Mouse (Mus musculus): ENCODE results near the gene Atpaf2. TPM values are rescaled to one million over a fixed set of nuclear protein-coding genes. Genes with fewer than 3 reads are reported as not detected.

The Atpaf2 gene
- polyA plus RNA-seq, 1 experiment from 2014 or later: 46.4 TPM

DNA sequence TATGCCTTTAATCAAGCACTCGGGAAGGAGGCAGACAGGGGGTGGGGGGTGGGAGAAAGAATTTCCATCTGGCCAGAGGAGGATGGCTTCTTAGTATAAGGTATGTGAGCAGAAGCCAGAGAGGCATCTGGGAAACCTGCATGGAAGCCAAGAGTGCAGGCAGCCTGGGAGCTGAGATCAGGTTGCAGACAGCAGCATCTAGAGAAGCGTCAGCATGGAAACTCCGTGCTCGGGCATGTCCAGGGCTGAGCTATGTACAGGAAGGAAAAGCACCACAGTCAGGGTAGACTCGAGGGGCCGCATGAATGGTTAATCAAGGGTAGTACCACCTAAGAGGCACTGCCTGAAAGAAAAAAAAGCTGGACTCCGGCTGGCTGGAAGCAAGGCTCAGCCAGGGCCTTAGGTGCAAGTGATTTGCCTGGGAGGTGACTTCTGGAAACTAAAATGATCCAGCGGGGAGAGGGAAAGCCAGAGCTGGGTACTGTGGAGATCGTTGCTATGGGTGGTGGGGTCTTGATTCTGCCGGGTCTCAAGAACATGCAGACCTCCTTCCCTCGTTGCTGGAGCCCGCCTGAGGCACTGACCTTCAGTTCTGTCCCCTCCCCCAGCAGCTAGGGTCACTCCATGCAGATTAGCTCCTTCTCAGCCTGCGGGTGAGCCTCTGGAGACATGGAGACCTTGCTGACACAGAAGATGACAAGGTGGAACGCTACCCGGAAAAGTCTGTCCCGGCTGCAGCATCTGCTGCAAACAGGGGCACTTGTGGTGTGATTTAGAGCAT, 51.8 kb downstream of the Atpaf2 start:
- no peak overlapping the region for H3K4me3 ChIP-seq
- H3K4me2 ChIP-seq: no peak overlapping the region
- H3K36me3 ChIP-seq: no peaks in the 10 kb centered on the region
- H3K4me1 ChIP-seq (replicated peaks): peaks cover 11% of the 10 kb centered on the region
- H3K27ac ChIP-seq: peak overlapping the region; percentile 64
- 18% methylated on average over 16 of the region's 16 CpGs for WGBS
- no peaks in the 10 kb centered on the region for H3K9me3 ChIP-seq (replicated peaks)
- peak; percentile 54; the same call in 1 of the 2 replicates for ATAC-seq (replicated peaks; ENCODE audit: insufficient number of reproducible peaks, insufficient read depth, low FRiP score, low read depth)
- no peaks in the 10 kb centered on the region; the same call in 1 of the 2 replicates for H3K27me3 ChIP-seq
- peak overlapping the region; percentile 0; the same call in 1 of the 2 replicates for H3K9ac ChIP-seq

DNA sequence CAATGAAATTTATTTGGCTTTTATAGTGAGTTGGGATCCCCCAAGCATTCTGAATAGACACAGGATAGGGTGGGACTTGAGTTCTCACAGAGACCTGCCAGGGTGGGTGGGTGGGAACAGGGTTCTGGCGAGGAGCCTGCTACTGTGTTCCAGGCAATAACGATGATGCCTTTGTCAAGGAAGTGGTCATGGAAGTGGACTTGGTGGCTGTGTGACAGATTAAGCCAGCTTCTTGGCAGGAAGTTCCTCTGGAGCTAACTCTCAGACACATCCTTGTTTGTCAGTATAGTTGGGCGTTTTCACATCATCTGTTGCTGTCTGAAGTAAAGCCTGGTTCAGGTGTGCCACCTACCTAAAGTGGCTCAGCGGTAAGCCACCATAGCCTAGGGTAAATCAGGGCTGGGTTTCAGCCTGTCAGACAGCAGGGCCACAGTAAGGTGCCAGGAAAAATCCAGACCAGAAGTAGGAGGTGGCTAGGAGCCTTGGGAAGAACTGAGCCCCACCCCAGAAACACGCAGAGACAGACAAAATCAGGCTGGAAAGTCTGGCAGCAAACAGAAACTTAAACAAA, 57.5 kb downstream of the Atpaf2 start:
- Histone ChIP-seq H3K4me1 (replicated peaks) (peaks cover 8% of the 10 kb centered on the region), H3K9ac (no peak overlapping the region), H3K36me3 (no peaks in the 10 kb centered on the region), H3K4me2 (no peak overlapping the region), H3K27ac (peak overlapping the region; percentile 32; the same call in 1 of the 2 replicates), H3K9me3 (replicated peaks) (no peaks in the 10 kb centered on the region), H3K4me3 (no peak overlapping the region), H3K27me3 (no peaks in the 10 kb centered on the region)
- WGBS: 61% methylated on average over 5 of the region's 5 CpGs
- ATAC-seq (replicated peaks; ENCODE audit: insufficient number of reproducible peaks, insufficient read depth, low FRiP score, low read depth): no peak

DNA sequence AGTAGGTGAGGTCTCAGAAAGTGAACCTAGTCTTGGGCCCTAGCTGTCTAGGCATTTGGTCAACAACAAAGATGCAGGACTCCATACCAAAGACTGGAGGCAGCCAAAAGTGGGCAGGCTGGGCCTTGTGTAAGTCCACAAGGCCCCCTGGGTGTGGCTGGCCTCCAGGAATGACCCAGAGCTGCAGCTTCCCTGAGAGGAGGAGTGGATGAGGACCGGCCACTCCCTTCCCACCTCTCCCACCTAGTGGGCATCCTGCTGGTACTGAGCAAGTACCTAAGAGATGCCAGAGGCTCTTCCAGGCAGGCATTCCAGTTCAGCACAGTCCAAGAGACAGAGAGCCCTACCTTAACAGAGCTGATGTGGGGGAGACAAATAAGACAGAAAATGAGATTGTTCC, 58.3 kb downstream of the Atpaf2 start:
- H3K27me3 ChIP-seq: no peaks in the 10 kb centered on the region
- no peak overlapping the region for H3K4me3 ChIP-seq
- H3K9ac ChIP-seq: no peak overlapping the region
- ATAC-seq (replicated peaks; ENCODE audit: insufficient number of reproducible peaks, insufficient read depth, low FRiP score, low read depth): no peak
- no peaks in the 10 kb centered on the region for H3K9me3 ChIP-seq (replicated peaks)
- 80% methylated on average over 1 of the region's 1 CpGs for WGBS
- H3K4me1 ChIP-seq (replicated peaks): peaks cover 8% of the 10 kb centered on the region
- no peaks in the 10 kb centered on the region for H3K36me3 ChIP-seq
- no peak overlapping the region for H3K4me2 ChIP-seq
- no peak overlapping the region for H3K27ac ChIP-seq

DNA sequence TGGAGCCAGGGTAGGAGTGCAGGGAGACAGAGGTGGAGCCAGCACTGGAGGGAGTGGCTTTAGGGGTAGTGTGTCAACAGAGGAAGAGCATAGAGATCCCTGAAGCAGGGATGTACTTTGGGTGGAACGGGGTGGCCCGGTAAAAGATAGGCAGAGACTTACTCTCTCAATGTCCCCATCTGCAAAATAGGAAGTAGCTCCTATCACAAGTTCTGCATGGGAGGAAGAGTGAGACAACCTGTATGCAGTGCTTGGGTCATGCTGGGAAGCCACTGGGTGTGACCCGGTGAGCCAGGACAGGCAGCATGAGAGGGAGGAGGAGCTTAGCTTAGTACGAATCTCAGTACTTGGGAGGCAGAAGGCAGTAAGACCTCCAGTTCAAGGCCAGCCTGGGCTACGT, 59.1 kb downstream of the Atpaf2 start:
- H3K4me1 ChIP-seq (replicated peaks): peaks cover 8% of the 10 kb centered on the region
- no peak for ATAC-seq (replicated peaks; ENCODE audit: insufficient number of reproducible peaks, insufficient read depth, low FRiP score, low read depth)
- H3K36me3 ChIP-seq: no peaks in the 10 kb centered on the region
- no peak overlapping the region for H3K4me3 ChIP-seq
- 68% methylated on average over 5 of the region's 5 CpGs for WGBS
- no peaks in the 10 kb centered on the region for H3K27me3 ChIP-seq
- H3K9me3 ChIP-seq (replicated peaks): no peaks in the 10 kb centered on the region
- H3K27ac ChIP-seq: no peak overlapping the region
- no peak overlapping the region for H3K9ac ChIP-seq
- H3K4me2 ChIP-seq: no peak overlapping the region

DNA sequence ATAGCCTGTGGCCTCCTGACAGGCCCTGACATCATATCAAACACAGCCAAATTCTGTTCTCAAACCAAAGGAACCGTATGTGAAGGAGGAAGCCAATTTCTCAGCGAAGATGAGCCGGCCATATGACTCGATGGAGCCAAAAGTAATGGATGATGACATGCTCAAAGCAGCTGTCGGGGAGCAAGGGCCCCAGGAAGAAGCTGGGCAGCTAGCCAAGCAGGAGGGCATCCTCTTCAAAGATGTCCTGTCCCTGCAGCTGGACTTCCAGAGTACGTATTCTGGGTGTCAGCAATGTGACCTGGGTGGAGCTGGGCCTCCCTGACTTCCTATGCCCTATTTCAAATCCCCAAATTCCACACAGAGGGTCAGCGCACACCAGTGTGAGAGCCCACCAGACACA, 59.7 kb downstream of the Atpaf2 start:
- WGBS: 29% methylated on average over 7 of the region's 7 CpGs

DNA sequence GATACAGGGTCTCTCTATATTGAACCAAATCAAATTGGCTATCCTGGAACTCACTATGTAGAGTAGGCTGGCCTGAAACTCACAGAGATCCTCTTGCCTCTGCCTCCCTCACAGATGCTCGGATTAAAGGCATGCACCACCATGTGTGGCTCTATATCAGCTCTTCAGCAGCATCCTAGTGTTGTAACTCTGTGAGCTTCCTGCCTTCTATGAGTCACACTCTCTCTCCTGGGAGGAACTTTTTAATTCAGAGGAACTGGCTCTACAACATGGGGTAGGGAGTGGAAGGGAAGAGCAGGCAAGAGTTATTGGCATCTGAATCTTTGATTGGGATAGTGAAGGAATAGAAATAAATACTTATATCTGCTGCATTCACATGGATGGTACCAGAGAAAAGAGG, 61.1 kb downstream of the Atpaf2 start:
- Histone ChIP-seq H3K4me1 (replicated peaks) (peaks cover 13% of the 10 kb centered on the region), H3K9ac (no peak overlapping the region), H3K36me3 (no peaks in the 10 kb centered on the region), H3K4me2 (no peak overlapping the region), H3K27ac (no peak overlapping the region), H3K9me3 (replicated peaks) (no peaks in the 10 kb centered on the region), H3K4me3 (no peak overlapping the region), H3K27me3 (no peaks in the 10 kb centered on the region)
- WGBS: 25% methylated on average over 1 of the region's 1 CpGs
- no peak for ATAC-seq (replicated peaks; ENCODE audit: insufficient number of reproducible peaks, insufficient read depth, low FRiP score, low read depth)

More for the DNA sequence above, 59.7 kb downstream of the Atpaf2 start:
- no peaks in the 10 kb centered on the region for H3K27me3 ChIP-seq
- peaks cover 10% of the 10 kb centered on the region for H3K4me1 ChIP-seq (replicated peaks)
- no peak overlapping the region for H3K9ac ChIP-seq
- H3K27ac ChIP-seq: 0 out of 2 replicates have a peak overlapping the region, but pooled peaks have one; percentile 10
- H3K9me3 ChIP-seq (replicated peaks): no peaks in the 10 kb centered on the region
- no peak overlapping the region for H3K4me3 ChIP-seq
- no peak overlapping the region for H3K4me2 ChIP-seq
- no peak for ATAC-seq (replicated peaks; ENCODE audit: insufficient number of reproducible peaks, insufficient read depth, low FRiP score, low read depth)
- no peaks in the 10 kb centered on the region for H3K36me3 ChIP-seq

DNA sequence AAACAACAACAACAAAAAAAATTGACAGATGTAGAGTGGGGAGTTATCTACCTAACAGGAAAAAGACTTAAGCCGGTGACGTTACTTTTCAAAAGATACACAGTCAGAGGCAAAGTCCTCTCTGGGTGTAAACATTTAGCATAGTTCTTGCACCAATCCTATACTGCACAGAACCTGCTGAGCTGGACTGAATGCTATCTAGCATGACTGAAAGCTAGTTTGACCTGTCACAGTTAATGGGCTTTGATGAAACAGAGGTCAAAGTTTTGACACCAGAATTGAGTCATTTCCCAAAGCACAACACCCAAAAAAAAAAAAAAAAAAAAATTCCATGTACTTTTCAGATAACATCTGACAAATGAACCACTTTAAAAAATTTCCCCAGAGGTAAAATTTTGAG, 62.3 kb downstream of the Atpaf2 start:
- WGBS: 84% methylated on average over 2 of the region's 2 CpGs
- Histone ChIP-seq H3K27ac (no peak overlapping the region), H3K9me3 (replicated peaks) (no peaks in the 10 kb centered on the region), H3K4me3 (no peak overlapping the region), H3K9ac (no peak overlapping the region), H3K4me1 (replicated peaks) (peaks cover 24% of the 10 kb centered on the region), H3K4me2 (no peak overlapping the region), H3K27me3 (no peaks in the 10 kb centered on the region), H3K36me3 (no peaks in the 10 kb centered on the region)
- ATAC-seq (replicated peaks; ENCODE audit: insufficient number of reproducible peaks, insufficient read depth, low FRiP score, low read depth): no peak

DNA sequence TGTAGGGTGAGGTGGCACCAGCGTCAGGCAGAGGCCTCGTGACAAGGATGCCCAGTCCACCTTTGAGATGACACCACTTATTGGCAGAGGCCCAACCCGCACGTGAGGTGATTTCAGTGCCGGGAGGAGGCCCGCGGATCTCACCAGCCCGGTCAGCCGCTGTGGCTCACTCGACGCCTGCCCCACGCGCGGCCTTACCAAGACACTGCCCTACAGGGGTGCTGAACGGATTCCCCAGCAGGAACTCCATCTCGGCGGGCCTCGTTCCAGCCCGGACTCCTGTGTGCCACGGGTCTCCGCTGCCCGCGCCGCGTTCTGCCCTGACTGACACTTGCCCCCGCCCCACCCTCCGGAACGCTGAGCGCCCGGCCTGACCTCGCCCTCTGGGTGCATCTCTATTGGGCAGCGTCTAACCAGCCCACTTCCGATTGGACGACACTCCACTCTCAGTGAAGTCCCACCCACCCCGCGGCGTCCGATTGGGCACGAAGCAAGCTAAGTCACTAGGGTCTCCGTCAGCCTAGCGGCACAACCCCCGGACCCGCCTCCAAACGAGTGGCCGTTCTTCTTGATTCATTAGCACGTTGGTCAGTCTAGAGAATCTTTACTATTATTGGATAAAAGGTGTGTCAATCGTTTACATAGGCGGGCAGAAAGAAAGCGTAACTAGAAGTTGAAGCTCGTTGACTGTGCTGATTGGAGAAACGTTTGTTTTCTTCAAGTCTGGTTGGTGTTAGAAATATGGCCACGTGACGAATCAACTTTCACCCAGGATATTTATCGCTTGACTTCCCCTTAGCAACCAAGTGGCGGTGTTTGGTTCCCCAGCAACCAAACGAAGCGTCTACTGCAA, 65.5 kb downstream of the Atpaf2 start, which contains the start of the genes Tom1l2 and Drc3:
Gene Tom1l2, minus strand, starts transcription at position 347 of the 853 bp plus-strand sequence.
Gene Drc3, plus strand, starts transcription at position 771 of the 853 bp plus-strand sequence.
- H3K4me3 ChIP-seq: peak within 1 kb of the TSS; percentile 72
- peak within 1 kb of the TSS; percentile 89 for H3K27ac ChIP-seq
- H3K4me1 ChIP-seq (replicated peaks): peaks cover 26% of the 10 kb centered on the region
- no peaks in the 10 kb centered on the region for H3K9me3 ChIP-seq (replicated peaks)
- H3K4me2 ChIP-seq: peak within 1 kb of the TSS; percentile 82
- peak; percentile 99 for ATAC-seq (replicated peaks; ENCODE audit: insufficient number of reproducible peaks, insufficient read depth, low FRiP score, low read depth)
- under 1% methylated on average over 57 of the region's 57 CpGs for WGBS
- peak within 1 kb of the TSS; percentile 74 for H3K9ac ChIP-seq
- H3K36me3 ChIP-seq: no peaks in the 10 kb centered on the region
- no peaks in the 10 kb centered on the region for H3K27me3 ChIP-seq

DNA sequence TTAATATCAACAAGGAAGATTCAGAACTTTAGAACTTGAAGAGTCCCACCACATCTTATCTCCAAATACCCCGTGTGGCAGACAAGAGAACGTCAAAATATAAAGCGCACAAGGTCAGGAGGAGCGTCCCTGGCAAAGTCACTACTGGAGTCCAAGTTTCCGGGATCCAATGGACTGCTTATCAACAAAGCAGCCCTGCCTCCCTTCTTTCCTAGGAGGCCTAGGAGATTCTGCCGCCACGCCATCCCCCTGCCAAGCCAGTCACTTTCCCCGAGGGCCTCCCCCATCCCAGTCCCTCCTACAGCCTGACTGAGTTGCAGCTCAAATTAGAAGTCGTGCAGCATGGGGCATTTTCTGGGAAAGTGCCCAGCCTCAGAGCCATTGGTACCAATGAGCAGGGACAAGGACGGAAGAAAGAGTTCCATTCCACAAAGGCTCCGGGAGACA, 66.3 kb downstream of the Atpaf2 start:
- peaks cover 26% of the 10 kb centered on the region for H3K4me1 ChIP-seq (replicated peaks)
- H3K27me3 ChIP-seq: no peaks in the 10 kb centered on the region
- peak overlapping the region; percentile 82 for H3K4me2 ChIP-seq
- H3K9me3 ChIP-seq (replicated peaks): no peaks in the 10 kb centered on the region
- H3K4me3 ChIP-seq: peak overlapping the region; percentile 72
- peak overlapping the region; percentile 74 for H3K9ac ChIP-seq
- H3K27ac ChIP-seq: peak overlapping the region; percentile 89
- ATAC-seq (replicated peaks; ENCODE audit: insufficient number of reproducible peaks, insufficient read depth, low FRiP score, low read depth): no peak
- whole genome bisulfite sequencing: 7% methylated on average over 11 of the region's 11 CpGs
- H3K36me3 ChIP-seq: no peaks in the 10 kb centered on the region

DNA sequence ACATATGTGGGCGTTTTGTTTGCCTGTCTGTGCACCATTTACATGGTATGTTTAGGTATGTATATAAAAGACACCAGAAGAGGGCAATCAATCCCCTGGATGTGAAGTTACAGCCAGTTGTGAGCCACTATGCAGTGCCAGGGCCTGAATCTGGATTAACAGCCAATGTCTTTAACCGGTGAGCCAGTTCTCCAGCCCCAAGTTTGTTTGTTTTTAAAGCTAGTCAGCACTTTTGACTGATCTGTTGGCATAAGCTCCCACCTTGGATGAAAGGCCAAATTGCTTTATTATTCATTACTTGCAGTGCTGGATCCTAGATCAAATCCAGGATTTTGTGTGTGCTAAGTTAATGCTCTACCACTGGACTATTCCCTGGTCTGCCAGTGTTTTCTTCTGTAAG, 66.9 kb downstream of the Atpaf2 start:
- Histone ChIP-seq H3K4me2 (peak overlapping the region; percentile 82), H3K4me3 (peak overlapping the region; percentile 72), H3K9me3 (replicated peaks) (no peaks in the 10 kb centered on the region), H3K27me3 (no peaks in the 10 kb centered on the region), H3K4me1 (replicated peaks) (peaks cover 29% of the 10 kb centered on the region), H3K27ac (peak overlapping the region; percentile 89), H3K9ac (peak overlapping the region; percentile 74; the same call in 1 of the 2 replicates), H3K36me3 (no peaks in the 10 kb centered on the region)
- WGBS: 71% methylated on average over 2 of the region's 2 CpGs
- no peak for ATAC-seq (replicated peaks; ENCODE audit: insufficient number of reproducible peaks, insufficient read depth, low FRiP score, low read depth)
